Mouse (Mus musculus): ENCODE results near the gene Sez6. TPM values are rescaled to one million over a fixed set of nuclear protein-coding genes. Genes with fewer than 3 reads are reported as not detected.

The Sez6 gene
- total RNA-seq (2018; cell fraction: chromatin; rRNA removed): not detected
- not detected for total RNA-seq (2018; cell fraction: cytosol; rRNA removed)
- not detected for total RNA-seq (2018; cell fraction: nucleus; rRNA removed)
- polyA plus RNA-seq (2018): not detected in 3 replicates

GRCm38 (mm10) chr11:77930751-77931540 is at the start of gene Sez6:
TSS of gene Sez6 (plus strand) at chr11:77930800.
- no peaks in the 10 kb centered on the region for H3K79me2 ChIP-seq (ENCODE audit: inconsistent target)
- H3K27ac ChIP-seq: no peak within 1 kb of the TSS
- 1% methylated on average over 68 of the region's 94 CpGs for WGBS (ENCODE audit: missing documents)
- no peaks in the 10 kb centered on the region for H3K36me3 ChIP-seq (ENCODE audit: inconsistent target)
- no peak within 1 kb of the TSS for H3K4me3 ChIP-seq (ENCODE audit: inconsistent target)

GRCm38 (mm10) chr11:77884524-77885245 is 45.9 kb upstream of the Sez6 start:
- WGBS (ENCODE audit: missing documents): 89% methylated on average over 9 of the region's 10 CpGs
- no peaks in the 10 kb centered on the region for H3K36me3 ChIP-seq (ENCODE audit: inconsistent target)
- H3K27ac ChIP-seq: no peak overlapping the region
- no peaks in the 10 kb centered on the region for H3K79me2 ChIP-seq (ENCODE audit: inconsistent target)
- H3K4me3 ChIP-seq (ENCODE audit: inconsistent target): no peak overlapping the region

- no peaks in the 10 kb centered on the region for H3K79me2 ChIP-seq (ENCODE audit: inconsistent target)
- H3K4me3 ChIP-seq (ENCODE audit: inconsistent target): no peak overlapping the region
- 77% methylated on average over 8 of the region's 8 CpGs for WGBS (ENCODE audit: missing documents)
- no peak overlapping the region for H3K27ac ChIP-seq
- no peaks in the 10 kb centered on the region for H3K36me3 ChIP-seq (ENCODE audit: inconsistent target)
Observed at GRCm38 (mm10) chr11:77885246-77885575, 45.4 kb upstream of the Sez6 start.

- Histone ChIP-seq H3K36me3 (ENCODE audit: inconsistent target) (no peaks in the 10 kb centered on the region), H3K27ac (no peak overlapping the region), H3K4me3 (ENCODE audit: inconsistent target) (no peak overlapping the region), H3K79me2 (ENCODE audit: inconsistent target) (no peaks in the 10 kb centered on the region)
- WGBS (ENCODE audit: missing documents): 9% methylated on average over 17 of the region's 17 CpGs
Observed at GRCm38 (mm10) chr11:77887373-77887960, 43.1 kb upstream of the Sez6 start.

- Histone ChIP-seq H3K36me3 (ENCODE audit: inconsistent target) (no peaks in the 10 kb centered on the region), H3K27ac (no peak overlapping the region), H3K79me2 (ENCODE audit: inconsistent target) (no peaks in the 10 kb centered on the region), H3K4me3 (ENCODE audit: inconsistent target) (no peak overlapping the region)
- WGBS (ENCODE audit: missing documents): 82% methylated on average over 5 of the region's 5 CpGs
Observed at GRCm38 (mm10) chr11:77888846-77889245, 41.8 kb upstream of the Sez6 start.

GRCm38 (mm10) chr11:77889484-77889883 is 41.1 kb upstream of the Sez6 start:
- H3K79me2 ChIP-seq (ENCODE audit: inconsistent target): no peaks in the 10 kb centered on the region
- H3K36me3 ChIP-seq (ENCODE audit: inconsistent target): no peaks in the 10 kb centered on the region
- H3K27ac ChIP-seq: no peak overlapping the region
- WGBS (ENCODE audit: missing documents): 25% methylated on average over 1 of the region's 2 CpGs
- no peak overlapping the region for H3K4me3 ChIP-seq (ENCODE audit: inconsistent target)

- WGBS (ENCODE audit: missing documents): 38% methylated on average over 2 of the region's 2 CpGs
- H3K36me3 ChIP-seq (ENCODE audit: inconsistent target): no peaks in the 10 kb centered on the region
- H3K27ac ChIP-seq: no peak overlapping the region
- no peaks in the 10 kb centered on the region for H3K79me2 ChIP-seq (ENCODE audit: inconsistent target)
- no peak overlapping the region for H3K4me3 ChIP-seq (ENCODE audit: inconsistent target)
Observed at GRCm38 (mm10) chr11:77890648-77891258, 39.8 kb upstream of the Sez6 start.

GRCm38 (mm10) chr11:77892883-77893282 is 37.7 kb upstream of the Sez6 start:
- Histone ChIP-seq H3K36me3 (ENCODE audit: inconsistent target) (no peaks in the 10 kb centered on the region), H3K79me2 (ENCODE audit: inconsistent target) (no peaks in the 10 kb centered on the region), H3K27ac (no peak overlapping the region), H3K4me3 (ENCODE audit: inconsistent target) (no peak overlapping the region)
- 80% methylated on average over 5 of the region's 5 CpGs for WGBS (ENCODE audit: missing documents)

GRCm38 (mm10) chr11:77893283-77893682 is 37.3 kb upstream of the Sez6 start:
- no peak overlapping the region for H3K27ac ChIP-seq
- WGBS (ENCODE audit: missing documents): 90% methylated on average over 6 of the region's 6 CpGs
- no peaks in the 10 kb centered on the region for H3K79me2 ChIP-seq (ENCODE audit: inconsistent target)
- no peak overlapping the region for H3K4me3 ChIP-seq (ENCODE audit: inconsistent target)
- H3K36me3 ChIP-seq (ENCODE audit: inconsistent target): no peaks in the 10 kb centered on the region

- no peaks in the 10 kb centered on the region for H3K79me2 ChIP-seq (ENCODE audit: inconsistent target)
- H3K27ac ChIP-seq: no peak within 1 kb of the TSS
- H3K36me3 ChIP-seq (ENCODE audit: inconsistent target): no peaks in the 10 kb centered on the region
- WGBS (ENCODE audit: missing documents): 33% methylated on average over 9 of the region's 11 CpGs
- no peak within 1 kb of the TSS for H3K4me3 ChIP-seq (ENCODE audit: inconsistent target)
Observed at GRCm38 (mm10) chr11:77893787-77894718, 36.5 kb upstream of the Sez6 start, which contains the start of gene Pipox. TSS of gene Pipox (minus strand) at chr11:77894096.

GRCm38 (mm10) chr11:77894967-77895366 is 35.6 kb upstream of the Sez6 start:
- Histone ChIP-seq H3K36me3 (ENCODE audit: inconsistent target) (no peaks in the 10 kb centered on the region), H3K4me3 (ENCODE audit: inconsistent target) (no peak overlapping the region), H3K79me2 (ENCODE audit: inconsistent target) (no peaks in the 10 kb centered on the region), H3K27ac (no peak overlapping the region)
- 97% methylated on average over 2 of the region's 2 CpGs for WGBS (ENCODE audit: missing documents)

GRCm38 (mm10) chr11:77896011-77896410 is 34.6 kb upstream of the Sez6 start:
- Histone ChIP-seq H3K4me3 (ENCODE audit: inconsistent target) (no peak overlapping the region), H3K27ac (no peak overlapping the region), H3K36me3 (ENCODE audit: inconsistent target) (no peaks in the 10 kb centered on the region), H3K79me2 (ENCODE audit: inconsistent target) (no peaks in the 10 kb centered on the region)
- WGBS (ENCODE audit: missing documents): 88% methylated on average over 9 of the region's 9 CpGs

GRCm38 (mm10) chr11:77896480-77896819 is 34.1 kb upstream of the Sez6 start:
- WGBS (ENCODE audit: missing documents): 59% methylated on average over 6 of the region's 6 CpGs

More at GRCm38 (mm10) chr11:77896480-77896819, 34.1 kb upstream of the Sez6 start:
- Histone ChIP-seq H3K79me2 (ENCODE audit: inconsistent target) (no peaks in the 10 kb centered on the region), H3K27ac (no peak overlapping the region), H3K4me3 (ENCODE audit: inconsistent target) (no peak overlapping the region), H3K36me3 (ENCODE audit: inconsistent target) (no peaks in the 10 kb centered on the region)
